Mouse (Mus musculus) embryonic facial prominence, embryonic 11.5 days (tissue): ENCODE measurements around the gene Hmgb2. TPM values are rescaled to one million over a fixed set of nuclear protein-coding genes. Genes with fewer than 3 reads are reported as not detected.

Experiments used
- ATAC-seq: fragments of 200-750 bp; cut with Nextera tagmentation; replicated peaks from 2 replicates; pipeline ENCODE4 v1.8.0; 2017; ENCODE audit warnings: low read depth; ENCODE audit not compliant: insufficient number of reproducible peaks, low FRiP score, low TSS enrichment
- DNase-seq: peaks from one replicate; pipeline ENCODE4 v3.0.0-alpha.2; 2015; ENCODE audit warnings: low spot score
- H3K27ac ChIP-seq: fragments of 300-500 bp; sonication (generic); replicated peaks from 2 replicates; pipeline ENCODE4 v1.5.1; 2014; ENCODE audit warnings: mild to moderate bottlenecking, low read depth, low read length, control low read depth
- H3K27me3 ChIP-seq: fragments of 300-500 bp; sonication (generic); 2 replicates; pipeline ENCODE4 v1.6.1; 2014; ENCODE audit warnings: mild to moderate bottlenecking, low read length, moderate library complexity, mixed read lengths; ENCODE audit not compliant: control insufficient read depth, insufficient read depth
- H3K36me3 ChIP-seq: fragments of 300-500 bp; sonication (generic); replicated peaks from 2 replicates; pipeline ENCODE4 v1.6.1; 2014; ENCODE audit warnings: low read depth, mild to moderate bottlenecking, low read length, moderate library complexity, mixed read lengths; ENCODE audit not compliant: control insufficient read depth, insufficient read depth
- H3K4me1 ChIP-seq: fragments of 300-500 bp; sonication (generic); 2 replicates; pipeline ENCODE4 v1.6.1; 2014; ENCODE audit warnings: low read length, mixed read lengths; ENCODE audit not compliant: control insufficient read depth, insufficient read depth
- H3K4me2 ChIP-seq: fragments of 300-500 bp; sonication (generic); 2 replicates; pipeline ENCODE4 v1.6.1; 2014; ENCODE audit warnings: low read depth, mild to moderate bottlenecking, control low read depth, low read length, moderate library complexity
- H3K4me3 ChIP-seq: fragments of 300-500 bp; sonication (generic); 2 replicates; pipeline ENCODE4 v1.5.1; 2014; ENCODE audit warnings: low read depth, low read length, control low read depth
- H3K9ac ChIP-seq: fragments of 300-500 bp; sonication (generic); replicated peaks from 2 replicates; pipeline ENCODE4 v1.6.1; 2014; ENCODE audit warnings: mild to moderate bottlenecking, control low read depth, low read length
- H3K9me3 ChIP-seq: fragments of 300-500 bp; sonication (generic); replicated peaks from 2 replicates; pipeline ENCODE4 v1.6.1; 2016; ENCODE audit warnings: mild to moderate bottlenecking, low read length, inconsistent platforms, mixed read lengths; ENCODE audit not compliant: control insufficient read depth
- WGBS: fragments of 180-500 bp; shearing (Covaris S2); extraction: QIAGEN DNeasy Blood & Tissue Kit; methylation state at CpG from one replicate; pipeline ENCODE4 v1.1.7; 2014; 5-methylcytosine and 5-hydroxymethylcytosine counted together
- polyA plus RNA-seq: library from polyadenylated mRNA; unstranded; fragments of >200 nt; fragmentation: Nextera tagmentation; extraction: Ambion mirVana; gene quantifications from 2 replicates; pipeline ENCODE4 v1.2.1, GENCODE M21; 2014

Hmgb2 gene
- polyA plus RNA-seq, result 509 and 581 TPM in 2 replicates

GRCm38 (mm10) chr8:57511316-57512118 is at the start of gene Hmgb2:
TSS of gene Hmgb2 (plus strand) at chr8:57511907.
- under 1% methylated on average over 63 of the region's 63 CpGs for WGBS
- Histone ChIP-seq H3K36me3 (0 out of 2 replicates have a peak, but pooled peaks cover 2% of the 10 kb centered on the region), H3K4me3 (peak within 1 kb of the TSS; percentile 95), H3K9ac (peak within 1 kb of the TSS; percentile 100), H3K27ac (peak within 1 kb of the TSS; percentile 100), H3K9me3 (no peaks in the 10 kb centered on the region), H3K4me2 (peak within 1 kb of the TSS; percentile 81), H3K27me3 (no peaks in the 10 kb centered on the region), H3K4me1 (no peaks in the 10 kb centered on the region)
- DNase-seq (peak; percentile 100), ATAC-seq (peak; percentile 100)

DNA sequence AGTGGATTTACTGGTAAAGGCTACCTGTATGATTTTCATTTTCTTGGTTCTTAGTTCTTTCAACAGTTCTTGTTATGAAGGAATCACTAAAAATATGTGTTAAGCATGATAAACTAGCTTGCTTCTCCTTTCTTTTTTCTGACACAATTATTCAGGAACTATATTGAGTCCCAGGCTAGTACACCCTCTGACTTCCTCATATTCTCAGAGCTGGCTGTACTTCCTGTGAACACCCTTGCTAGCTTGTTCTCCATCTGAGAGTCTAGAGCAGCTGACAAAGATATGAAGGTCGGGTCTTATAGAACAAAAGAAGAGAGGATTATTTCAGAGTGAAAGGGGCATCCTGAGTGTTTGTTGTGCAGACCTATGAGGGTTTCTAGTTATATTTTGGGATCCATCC is 48.9 kb upstream of the Hmgb2 start:
- Histone ChIP-seq H3K27ac (no peak overlapping the region), H3K36me3 (no peaks in the 10 kb centered on the region), H3K27me3 (no peaks in the 10 kb centered on the region), H3K9ac (no peak overlapping the region), H3K4me3 (no peak overlapping the region), H3K9me3 (no peaks in the 10 kb centered on the region), H3K4me1 (no peaks in the 10 kb centered on the region), H3K4me2 (no peak overlapping the region)
- ATAC-seq (no peak), DNase-seq (no peak)
- WGBS, result 44% methylated on average over 1 of the region's 1 CpGs

GRCm38 (mm10) chr8:57463757-57464156 is 48.0 kb upstream of the Hmgb2 start:
- H3K36me3 ChIP-seq, result no peaks in the 10 kb centered on the region

DNA sequence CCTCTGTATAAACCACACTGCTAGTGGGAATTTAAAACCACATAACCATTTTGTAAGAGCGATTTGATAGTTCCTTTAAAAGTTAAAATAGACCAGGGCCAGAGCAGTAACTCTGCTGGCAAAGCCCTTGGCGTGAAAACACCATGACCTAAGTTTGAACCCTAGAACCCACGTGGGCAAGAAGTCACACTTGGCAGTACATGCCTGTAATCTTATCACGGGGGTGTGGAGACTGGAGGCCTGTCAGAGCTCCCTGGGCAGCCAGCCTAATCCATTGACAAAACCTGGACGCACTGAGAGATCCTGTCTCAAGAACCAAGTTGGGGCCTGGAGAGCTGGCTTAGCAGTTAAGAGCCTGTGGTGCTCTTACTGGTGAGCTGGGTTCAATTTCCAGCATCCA is 43.1 kb upstream of the Hmgb2 start:
- WGBS, result 59% methylated on average over 5 of the region's 5 CpGs
- no peak overlapping the region for H3K9ac ChIP-seq
- H3K27me3 ChIP-seq, result no peaks in the 10 kb centered on the region
- ATAC-seq (no peak), DNase-seq (no peak)
- no peaks in the 10 kb centered on the region for H3K4me1 ChIP-seq
- no peak overlapping the region for H3K4me2 ChIP-seq
- no peaks in the 10 kb centered on the region for H3K36me3 ChIP-seq
- no peaks in the 10 kb centered on the region for H3K9me3 ChIP-seq
- no peak overlapping the region for H3K4me3 ChIP-seq
- H3K27ac ChIP-seq, result no peak overlapping the region

More at GRCm38 (mm10) chr8:57463757-57464156, 48.0 kb upstream of the Hmgb2 start:
- Histone ChIP-seq H3K4me2 (no peak overlapping the region), H3K27ac (no peak overlapping the region), H3K9ac (no peak overlapping the region), H3K9me3 (no peaks in the 10 kb centered on the region), H3K4me1 (no peaks in the 10 kb centered on the region), H3K27me3 (no peaks in the 10 kb centered on the region), H3K4me3 (no peak overlapping the region)
- DNase-seq (no peak), ATAC-seq (no peak)
- 93% methylated on average over 3 of the region's 3 CpGs for WGBS

- Histone ChIP-seq H3K9me3 (no peaks in the 10 kb centered on the region), H3K36me3 (no peaks in the 10 kb centered on the region), H3K27ac (no peak overlapping the region), H3K9ac (no peak overlapping the region), H3K4me2 (no peak overlapping the region), H3K4me3 (no peak overlapping the region), H3K27me3 (no peaks in the 10 kb centered on the region), H3K4me1 (no peaks in the 10 kb centered on the region)
- WGBS, result 86% methylated on average over 5 of the region's 5 CpGs
- DNase-seq (no peak), ATAC-seq (no peak)
Measured at GRCm38 (mm10) chr8:57470863-57471262, 40.8 kb upstream of the Hmgb2 start.

GRCm38 (mm10) chr8:57473751-57474150 is 38.0 kb upstream of the Hmgb2 start:
- ATAC-seq (no peak), DNase-seq (no peak)
- no peak overlapping the region for H3K4me3 ChIP-seq
- no peaks in the 10 kb centered on the region for H3K27me3 ChIP-seq
- no peak overlapping the region for H3K9ac ChIP-seq
- no peaks in the 10 kb centered on the region for H3K4me1 ChIP-seq
- no peak overlapping the region for H3K4me2 ChIP-seq
- no peak overlapping the region for H3K27ac ChIP-seq
- no peaks in the 10 kb centered on the region for H3K36me3 ChIP-seq
- 79% methylated on average over 6 of the region's 6 CpGs for WGBS
- H3K9me3 ChIP-seq, result no peaks in the 10 kb centered on the region

GRCm38 (mm10) chr8:57478406-57478805 is 33.3 kb upstream of the Hmgb2 start:
- H3K4me3 ChIP-seq, result no peak overlapping the region
- H3K27me3 ChIP-seq, result no peaks in the 10 kb centered on the region
- H3K4me1 ChIP-seq, result no peaks in the 10 kb centered on the region
- no peak overlapping the region for H3K4me2 ChIP-seq
- no peak overlapping the region for H3K27ac ChIP-seq
- 0 out of 2 replicates have a peak, but pooled peaks cover 3% of the 10 kb centered on the region for H3K36me3 ChIP-seq
- no peak overlapping the region for H3K9ac ChIP-seq
- DNase-seq, result no peak
- H3K9me3 ChIP-seq, result no peaks in the 10 kb centered on the region
- no peak for ATAC-seq
- WGBS, result 81% methylated on average over 3 of the region's 3 CpGs

- ATAC-seq, result no peak
- peaks cover 3% of the 10 kb centered on the region; the same call in 1 of the 2 replicates for H3K36me3 ChIP-seq
- H3K4me3 ChIP-seq, result no peak overlapping the region
- H3K9ac ChIP-seq, result no peak overlapping the region
- H3K4me1 ChIP-seq, result no peaks in the 10 kb centered on the region
- 93% methylated on average over 8 of the region's 8 CpGs for WGBS
- H3K27me3 ChIP-seq, result no peaks in the 10 kb centered on the region
- H3K9me3 ChIP-seq, result no peaks in the 10 kb centered on the region
- no peak overlapping the region for H3K4me2 ChIP-seq
- DNase-seq, result no peak
- H3K27ac ChIP-seq, result no peak overlapping the region
Measured at GRCm38 (mm10) chr8:57479700-57480099, 32.0 kb upstream of the Hmgb2 start.
